Mouse (Mus musculus): ENCODE measurements around the gene Emx1. TPM values are rescaled to one million over a fixed set of nuclear protein-coding genes. Genes with fewer than 3 reads are reported as not detected.

Gene Emx1
- not detected in 2 replicates for polyA plus RNA-seq (2012; ENCODE audit: low replicate concordance)

GRCm38 (mm10) chr6:85187340-85188211 lies at the start of gene Emx1:
Gene Emx1, plus strand, starts transcription at chr6:85187438.

Other genes starting within 250 kb of the Emx1 start
- 2.6 and 5.9 TPM in 2 replicates for gene Exoc6b, start 117.9 kb upstream of the Emx1 start, polyA plus RNA-seq (2012; ENCODE audit: low replicate concordance)
- 23.5 and 36.2 TPM in 2 replicates for gene Spr, start 49.7 kb upstream of the Emx1 start, polyA plus RNA-seq (2012; ENCODE audit: low replicate concordance)
- 8.7 and 17.8 TPM in 2 replicates for gene Sfxn5, start 146.0 kb downstream of the Emx1 start, polyA plus RNA-seq (2012; ENCODE audit: low replicate concordance)
- gene Rab11fip5, start 187.2 kb downstream of the Emx1 start, polyA plus RNA-seq (2012; ENCODE audit: low replicate concordance) = 6.7 and 11.6 TPM in 2 replicates
- gene Noto, start 236.4 kb downstream of the Emx1 start, polyA plus RNA-seq (2012; ENCODE audit: low replicate concordance) = not detected in 2 replicates
- 6.8 and 28.1 TPM in 2 replicates for gene Smyd5, start 244.6 kb downstream of the Emx1 start, polyA plus RNA-seq (2012; ENCODE audit: low replicate concordance)

All from hematopoietic multipotent progenitor cell, adult 10-12 weeks (in vitro differentiated cells).